Mouse (Mus musculus) stomach, postnatal 0 days (tissue): ENCODE measurements around the gene Herc1.

ENCODE experiments used
- CTCF ChIP-seq: IDR thresholded peaks from 2 replicates; pipeline ENCODE4 v1.5.1; 2016; ENCODE audit warnings: antibody characterized with exemption, low read depth, mild to moderate bottlenecking, moderate library complexity
- EP300 ChIP-seq: optimal IDR thresholded peaks from 2 replicates; pipeline ENCODE3; 2016; ENCODE audit warnings: antibody characterized with exemption

GRCm38 (mm10) chr9:66516296-66516940 is 166.2 kb downstream of the Herc1 start:
- TF ChIP-seq CTCF, result no peak
- TF ChIP-seq EP300, result no peak
